Mouse (Mus musculus) heart, embryonic 10.5 days (tissue): ENCODE measurements around the gene Pbx4. TPM values are rescaled to one million over a fixed set of nuclear protein-coding genes. Genes with fewer than 3 reads are reported as not detected.

ENCODE experiments used
- DNase-seq: peaks from one replicate; pipeline ENCODE4 v3.0.0-alpha.2; 2017; ENCODE audit warnings: low spot score
- H3K27ac ChIP-seq: fragments of 300-500 bp; sonication (generic); 2 replicates; pipeline ENCODE4 v1.5.1; 2016; ENCODE audit warnings: mild to moderate bottlenecking
- H3K27me3 ChIP-seq: fragments of 300-500 bp; sonication (generic); 2 replicates; pipeline ENCODE4 v1.6.1; 2016; ENCODE audit warnings: mild to moderate bottlenecking; ENCODE audit not compliant: poor library complexity, insufficient read depth, severe bottlenecking
- H3K36me3 ChIP-seq: fragments of 300-500 bp; sonication (generic); 2 replicates; pipeline ENCODE4 v1.6.1; 2016; ENCODE audit warnings: mild to moderate bottlenecking, moderate library complexity
- H3K4me1 ChIP-seq: fragments of 300-500 bp; sonication (generic); 2 replicates; pipeline ENCODE4 v1.6.1; 2016; ENCODE audit warnings: mild to moderate bottlenecking
- H3K4me3 ChIP-seq: fragments of 300-500 bp; sonication (generic); 2 replicates; pipeline ENCODE4 v1.5.1; 2016; ENCODE audit warnings: mild to moderate bottlenecking, moderate library complexity
- H3K9me3 ChIP-seq: fragments of 300-500 bp; sonication (generic); 2 replicates; pipeline ENCODE4 v1.6.1; 2016; ENCODE audit warnings: mild to moderate bottlenecking, moderate library complexity
- WGBS: fragments of 180-500 bp; shearing (Covaris S2); methylation state at CpG from one replicate; pipeline ENCODE4 v1.1.7; 2016; 5-methylcytosine and 5-hydroxymethylcytosine counted together
- polyA plus RNA-seq: library from polyadenylated mRNA; unstranded; fragments of >200 nt; fragmentation: Nextera tagmentation; extraction: Ambion mirVana; gene quantifications from 2 replicates; pipeline ENCODE4 v1.2.1, GENCODE M21; 2016

Gene Pbx4
- polyA plus RNA-seq, 1 experiment from 2014 or later, result 6.3 TPM

- no peak for DNase-seq
- no peak overlapping the region for H3K27ac ChIP-seq
- H3K27me3 ChIP-seq, result no peaks in the 10 kb centered on the region
- no peak overlapping the region for H3K4me3 ChIP-seq
- peaks cover 48% of the 10 kb centered on the region for H3K36me3 ChIP-seq
- no peaks in the 10 kb centered on the region for H3K9me3 ChIP-seq
- H3K4me1 ChIP-seq, result peaks cover 78% of the 10 kb centered on the region
These were observed 86.2 kb downstream of the Pbx4 start for GRCm38 (mm10) chr8:69918506-69918905.

- 58% methylated on average over 1 of the region's 1 CpGs for WGBS
- H3K27ac ChIP-seq, result 0 out of 2 replicates have a peak overlapping the region, but pooled peaks have one; percentile 29
- peak; percentile 92 for DNase-seq
- no peaks in the 10 kb centered on the region for H3K27me3 ChIP-seq
- no peak overlapping the region for H3K4me3 ChIP-seq
- H3K4me1 ChIP-seq, result peaks cover 83% of the 10 kb centered on the region
- peaks cover 48% of the 10 kb centered on the region for H3K36me3 ChIP-seq
- no peaks in the 10 kb centered on the region for H3K9me3 ChIP-seq
These were observed 86.7 kb downstream of the Pbx4 start for GRCm38 (mm10) chr8:69919010-69919409.

- peak; percentile 88 for DNase-seq
- Histone ChIP-seq H3K4me1 (peaks cover 75% of the 10 kb centered on the region), H3K4me3 (no peak overlapping the region), H3K27ac (peak overlapping the region; percentile 74), H3K36me3 (peaks cover 38% of the 10 kb centered on the region), H3K9me3 (no peaks in the 10 kb centered on the region), H3K27me3 (no peaks in the 10 kb centered on the region)
- 42% methylated on average over 11 of the region's 11 CpGs for WGBS
These were observed 87.8 kb downstream of the Pbx4 start for GRCm38 (mm10) chr8:69919876-69920662.

- Histone ChIP-seq H3K27me3 (no peaks in the 10 kb centered on the region), H3K4me1 (peaks cover 70% of the 10 kb centered on the region), H3K9me3 (no peaks in the 10 kb centered on the region), H3K27ac (peak overlapping the region; percentile 74), H3K4me3 (no peak overlapping the region), H3K36me3 (peaks cover 28% of the 10 kb centered on the region)
- 90% methylated on average over 2 of the region's 2 CpGs for WGBS
- DNase-seq, result no peak
These were observed 88.8 kb downstream of the Pbx4 start for GRCm38 (mm10) chr8:69921141-69921540.

Other genes with a start within 250 kb of the Pbx4 start
- gene Zfp868, start 206.9 kb upstream of the Pbx4 start, polyA plus RNA-seq, result 16.9 and 18.8 TPM in 2 replicates
- 1.3 and 1.4 TPM in 2 replicates for gene Zfp964, start 178.0 kb upstream of the Pbx4 start, polyA plus RNA-seq
- 25.1 and 28.5 TPM in 2 replicates for gene Zfp869, start 121.8 kb upstream of the Pbx4 start, polyA plus RNA-seq
- gene Zfp963, start 82.5 kb upstream of the Pbx4 start, polyA plus RNA-seq, result 3.6 and 4.1 TPM in 2 replicates
- 0.44 and 0.65 TPM in 2 replicates for gene Gm20422, start 57.6 kb upstream of the Pbx4 start, polyA plus RNA-seq
- 43.2 and 48.3 TPM in 2 replicates for gene Atp13a1, start 41.3 kb upstream of the Pbx4 start, polyA plus RNA-seq
- gene Zfp866, start 41.3 kb upstream of the Pbx4 start, polyA plus RNA-seq, result 20.4 and 26.4 TPM in 2 replicates
- gene Gmip, start 23.8 kb upstream of the Pbx4 start, polyA plus RNA-seq, result 10.3 and 10.7 TPM in 2 replicates
- 0.32 and 0.73 TPM in 2 replicates for gene Lpar2, start 10.1 kb upstream of the Pbx4 start, polyA plus RNA-seq
- gene Cilp2, start 55.2 kb downstream of the Pbx4 start, polyA plus RNA-seq, result 0.48 and 0.63 TPM in 2 replicates
- gene Tssk6, start 69.7 kb downstream of the Pbx4 start, polyA plus RNA-seq, result 2.7 and 2.9 TPM in 2 replicates
- 217 and 256 TPM in 2 replicates for gene Ndufa13, start 70.1 kb downstream of the Pbx4 start, polyA plus RNA-seq
- gene Yjefn3, start 70.2 kb downstream of the Pbx4 start, polyA plus RNA-seq, result 6.7 and 8.7 TPM in 2 replicates
- gene Gatad2a, start 163.9 kb downstream of the Pbx4 start, polyA plus RNA-seq, result 47.5 and 49.0 TPM in 2 replicates
- gene Mau2, start 210.2 kb downstream of the Pbx4 start, polyA plus RNA-seq, result 46.5 and 49.9 TPM in 2 replicates
- gene Sugp1, start 210.3 kb downstream of the Pbx4 start, polyA plus RNA-seq, result 41.1 and 45.0 TPM in 2 replicates
- gene Tm6sf2, start 240.4 kb downstream of the Pbx4 start, polyA plus RNA-seq, result 0.94 and 1.3 TPM in 2 replicates